Mouse (Mus musculus): Measurements from ENCODE around the gene Col7a1. TPM values are rescaled to one million over a fixed set of nuclear protein-coding genes. Genes with fewer than 3 reads are reported as not detected.

Col7a1 gene
- polyA plus RNA-seq, 1 experiment from 2014 or later = 4.5 TPM

DNA sequence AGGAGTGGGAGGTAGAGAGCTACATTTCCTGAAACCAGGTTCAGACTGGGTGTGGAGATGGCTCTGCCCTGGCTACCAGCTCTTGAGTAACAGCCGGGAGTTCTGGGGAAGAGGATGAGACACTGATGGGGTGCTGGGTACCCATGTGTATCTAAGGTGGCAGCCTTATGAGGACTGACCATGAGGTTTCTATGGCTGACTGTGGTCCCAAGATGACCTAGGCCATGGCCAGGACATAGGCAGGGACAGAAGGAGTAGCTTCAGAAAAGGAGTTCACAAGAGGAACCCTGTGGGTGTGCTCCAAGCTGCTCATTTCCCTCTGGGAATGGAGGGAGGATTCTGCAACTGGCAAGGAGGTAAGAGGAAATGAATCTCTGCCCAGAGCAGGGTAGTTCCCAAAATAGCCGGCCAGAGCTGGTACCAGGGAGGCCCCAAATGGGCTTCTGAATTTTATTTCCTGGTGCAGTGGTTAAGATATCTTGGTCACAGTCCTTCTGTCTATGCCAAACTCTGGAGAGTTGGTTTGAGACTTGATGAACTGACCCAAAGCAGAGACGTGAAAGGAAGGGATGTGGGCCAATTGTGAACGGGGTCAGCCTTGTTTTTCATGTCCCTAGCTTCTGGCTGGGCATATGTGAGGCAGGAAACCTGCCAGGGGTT, 36.5 kb downstream of the Col7a1 start:
- no peak overlapping the region for H3K4me2 ChIP-seq (replicated peaks; ENCODE audit: low read depth, low read length)
- H3K9me3 ChIP-seq (ENCODE audit: control insufficient read depth, low read depth, low read length) = no peaks in the 10 kb centered on the region
- peaks cover 15% of the 10 kb centered on the region for H3K4me1 ChIP-seq (ENCODE audit: control insufficient read depth, insufficient read depth, low read length)
- H3K4me3 ChIP-seq (ENCODE audit: low read depth, low read length) = no peak overlapping the region
- ATAC-seq (ENCODE audit: insufficient number of reproducible peaks, insufficient read depth, low FRiP score, low read depth) = no peak
- H3K27ac ChIP-seq (ENCODE audit: low read length) = peak overlapping the region; percentile 21; the same call in 1 of the 2 replicates
- H3K36me3 ChIP-seq (ENCODE audit: control insufficient read depth, insufficient read depth, low read length) = no peaks in the 10 kb centered on the region
- no peak overlapping the region for H3K9ac ChIP-seq (replicated peaks; ENCODE audit: low read depth, low read length)
- WGBS = 82% methylated on average over 4 of the region's 4 CpGs
- no peaks in the 10 kb centered on the region for H3K27me3 ChIP-seq (ENCODE audit: control insufficient read depth, insufficient read depth, low read length)

DNA sequence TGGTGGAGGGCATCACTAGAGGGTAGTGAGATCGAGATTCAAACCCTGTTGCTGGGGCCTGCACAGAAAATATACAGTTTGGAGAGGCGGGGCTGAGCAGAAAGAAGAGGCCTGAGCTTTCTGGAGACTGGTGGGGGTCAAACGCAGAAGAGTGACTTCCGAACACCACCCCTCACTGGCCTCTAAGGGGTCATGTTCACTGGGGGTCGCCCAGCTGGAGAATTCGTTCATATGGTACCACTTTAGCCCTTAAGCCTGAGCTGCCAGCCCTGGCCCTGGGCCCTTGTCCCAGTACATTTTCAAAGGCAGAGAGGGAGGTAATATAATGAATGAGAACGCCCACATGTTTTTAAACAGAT, 37.1 kb downstream of the Col7a1 start:
- ATAC-seq (ENCODE audit: insufficient number of reproducible peaks, insufficient read depth, low FRiP score, low read depth) = no peak
- Histone ChIP-seq H3K9me3 (ENCODE audit: control insufficient read depth, low read depth, low read length) (no peaks in the 10 kb centered on the region), H3K4me1 (ENCODE audit: control insufficient read depth, insufficient read depth, low read length) (peaks cover 17% of the 10 kb centered on the region), H3K27ac (ENCODE audit: low read length) (peak overlapping the region; percentile 96), H3K4me3 (ENCODE audit: low read depth, low read length) (no peak overlapping the region), H3K9ac (replicated peaks; ENCODE audit: low read depth, low read length) (no peak overlapping the region), H3K36me3 (ENCODE audit: control insufficient read depth, insufficient read depth, low read length) (no peaks in the 10 kb centered on the region), H3K27me3 (ENCODE audit: control insufficient read depth, insufficient read depth, low read length) (no peaks in the 10 kb centered on the region), H3K4me2 (replicated peaks; ENCODE audit: low read depth, low read length) (no peak overlapping the region)
- 64% methylated on average over 7 of the region's 7 CpGs for WGBS

DNA sequence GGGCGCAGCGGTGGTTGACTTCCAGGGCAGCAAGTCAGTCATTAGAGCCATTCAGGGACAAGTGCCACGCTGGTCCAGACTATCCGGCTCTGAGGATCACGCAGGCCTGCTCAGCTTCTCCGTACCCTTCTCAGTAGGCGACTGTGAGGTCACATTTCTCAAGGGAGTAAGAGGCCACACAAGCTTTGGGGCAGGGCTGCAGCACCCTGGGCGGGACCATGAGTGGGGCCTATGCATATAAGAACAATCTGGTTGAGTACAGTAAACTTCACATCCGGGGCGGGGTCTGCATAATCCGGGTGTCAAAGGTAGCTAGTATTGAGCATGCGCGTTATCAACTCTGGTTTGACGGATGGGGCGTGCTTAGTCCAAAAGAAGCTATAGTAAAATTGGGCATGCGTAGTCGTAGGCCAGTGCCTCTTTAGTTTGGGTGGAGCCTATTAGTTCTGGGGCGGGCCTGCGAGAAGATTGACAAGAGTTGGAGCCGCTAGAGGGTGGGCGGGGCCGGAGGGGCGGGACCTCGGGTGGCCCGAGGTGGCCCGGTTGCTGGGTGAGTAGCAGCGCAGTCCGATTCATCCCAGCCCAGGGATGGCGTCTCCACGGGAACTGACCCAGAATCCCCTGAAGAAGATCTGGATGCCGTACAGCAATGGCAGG, 38.2 kb downstream of the Col7a1 start, which contains the start of gene Pfkfb4:
TSS of gene Pfkfb4 (plus strand) at position 351 of the 657 bp plus-strand sequence.
- peak; percentile 95 for ATAC-seq (ENCODE audit: insufficient number of reproducible peaks, insufficient read depth, low FRiP score, low read depth)
- Histone ChIP-seq H3K9ac (replicated peaks; ENCODE audit: low read depth, low read length) (peak within 1 kb of the TSS; percentile 48; the same call in 1 of the 2 replicates), H3K36me3 (ENCODE audit: control insufficient read depth, insufficient read depth, low read length) (no peaks in the 10 kb centered on the region), H3K4me3 (ENCODE audit: low read depth, low read length) (peak within 1 kb of the TSS; percentile 57), H3K27ac (ENCODE audit: low read length) (peak within 1 kb of the TSS; percentile 96), H3K9me3 (ENCODE audit: control insufficient read depth, low read depth, low read length) (no peaks in the 10 kb centered on the region), H3K4me2 (replicated peaks; ENCODE audit: low read depth, low read length) (peak within 1 kb of the TSS; percentile 86), H3K27me3 (ENCODE audit: control insufficient read depth, insufficient read depth, low read length) (no peaks in the 10 kb centered on the region), H3K4me1 (ENCODE audit: control insufficient read depth, insufficient read depth, low read length) (peaks cover 18% of the 10 kb centered on the region)
- WGBS = under 1% methylated on average over 31 of the region's 31 CpGs

DNA sequence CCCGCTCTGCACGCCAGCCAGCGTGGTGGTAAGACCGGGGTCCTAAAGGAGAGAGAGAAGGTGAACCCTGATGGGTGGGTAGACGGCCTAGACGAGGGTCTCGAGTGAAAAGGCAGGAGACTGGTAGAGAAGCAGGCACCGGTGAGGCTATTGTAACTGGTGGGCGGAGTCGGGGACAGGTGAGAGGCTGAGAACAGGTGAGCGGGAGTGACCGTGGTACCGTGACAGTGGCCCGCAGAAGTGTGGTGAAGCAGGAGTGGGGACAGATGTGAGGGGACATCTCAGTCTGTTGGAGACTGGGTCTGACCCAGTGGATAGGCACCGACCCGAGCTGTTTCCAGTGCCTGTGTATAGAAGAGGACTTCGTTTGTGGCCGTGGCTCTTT, 38.7 kb downstream of the Col7a1 start:
- Histone ChIP-seq H3K36me3 (ENCODE audit: control insufficient read depth, insufficient read depth, low read length) (no peaks in the 10 kb centered on the region), H3K4me1 (ENCODE audit: control insufficient read depth, insufficient read depth, low read length) (peaks cover 18% of the 10 kb centered on the region), H3K9ac (replicated peaks; ENCODE audit: low read depth, low read length) (peak overlapping the region; percentile 21; the same call in 1 of the 2 replicates), H3K9me3 (ENCODE audit: control insufficient read depth, low read depth, low read length) (no peaks in the 10 kb centered on the region), H3K4me3 (ENCODE audit: low read depth, low read length) (peak overlapping the region; percentile 57), H3K27me3 (ENCODE audit: control insufficient read depth, insufficient read depth, low read length) (no peaks in the 10 kb centered on the region), H3K27ac (ENCODE audit: low read length) (peak overlapping the region; percentile 27; the same call in 1 of the 2 replicates), H3K4me2 (replicated peaks; ENCODE audit: low read depth, low read length) (peak overlapping the region; percentile 86)
- 11% methylated on average over 18 of the region's 18 CpGs for WGBS
- no peak for ATAC-seq (ENCODE audit: insufficient number of reproducible peaks, insufficient read depth, low FRiP score, low read depth)

DNA sequence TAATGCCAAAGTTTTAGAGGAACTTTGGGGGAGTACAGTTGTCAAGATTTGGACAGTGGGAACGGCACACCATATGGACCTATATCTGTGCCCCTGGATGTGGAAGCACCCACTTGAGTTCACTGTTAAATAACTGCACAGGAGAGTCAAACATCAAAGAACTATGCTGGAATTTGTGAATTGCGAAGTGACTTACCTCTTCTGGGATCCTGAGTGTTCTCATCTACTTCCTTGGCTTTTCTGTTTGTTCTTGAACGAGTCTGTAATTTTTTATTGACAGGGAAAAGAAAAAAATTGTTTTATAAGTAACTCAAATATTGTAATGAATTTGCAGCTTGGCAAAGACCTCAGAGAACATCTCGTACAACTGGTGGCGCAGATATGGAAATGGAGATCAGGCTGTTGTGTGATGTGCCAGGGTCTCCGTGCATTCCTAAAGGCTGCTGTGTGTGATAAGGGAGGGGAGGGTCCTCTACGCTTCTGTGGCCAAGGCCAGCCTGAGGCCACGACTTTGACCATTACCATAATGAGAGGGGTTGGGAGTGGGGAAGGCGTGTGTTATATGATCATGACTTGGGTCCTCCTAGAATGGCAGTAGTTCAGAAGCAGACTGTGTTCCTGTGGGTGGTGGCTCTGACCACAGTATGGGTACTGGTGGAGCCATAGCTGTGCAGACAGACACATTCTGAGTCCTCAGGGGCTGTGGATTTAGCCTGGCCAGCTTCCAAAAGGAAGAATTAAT, 39.4 kb downstream of the Col7a1 start:
- Histone ChIP-seq H3K4me1 (ENCODE audit: control insufficient read depth, insufficient read depth, low read length) (peaks cover 17% of the 10 kb centered on the region), H3K4me2 (replicated peaks; ENCODE audit: low read depth, low read length) (peak overlapping the region; percentile 86), H3K9ac (replicated peaks; ENCODE audit: low read depth, low read length) (0 out of 2 replicates have a peak overlapping the region, but pooled peaks have one; percentile 21), H3K9me3 (ENCODE audit: control insufficient read depth, low read depth, low read length) (no peaks in the 10 kb centered on the region), H3K36me3 (ENCODE audit: control insufficient read depth, insufficient read depth, low read length) (no peaks in the 10 kb centered on the region), H3K4me3 (ENCODE audit: low read depth, low read length) (peak overlapping the region; percentile 57; the same call in 1 of the 2 replicates), H3K27ac (ENCODE audit: low read length) (no peak overlapping the region), H3K27me3 (ENCODE audit: control insufficient read depth, insufficient read depth, low read length) (no peaks in the 10 kb centered on the region)
- WGBS = 78% methylated on average over 9 of the region's 9 CpGs
- ATAC-seq (ENCODE audit: insufficient number of reproducible peaks, insufficient read depth, low FRiP score, low read depth) = no peak

- Histone ChIP-seq H3K27ac (ENCODE audit: low read length) (no peak overlapping the region), H3K4me2 (replicated peaks; ENCODE audit: low read depth, low read length) (no peak overlapping the region), H3K9ac (replicated peaks; ENCODE audit: low read depth, low read length) (no peak overlapping the region), H3K27me3 (ENCODE audit: control insufficient read depth, insufficient read depth, low read length) (no peaks in the 10 kb centered on the region), H3K4me3 (ENCODE audit: low read depth, low read length) (no peak overlapping the region), H3K36me3 (ENCODE audit: control insufficient read depth, insufficient read depth, low read length) (no peaks in the 10 kb centered on the region), H3K4me1 (ENCODE audit: control insufficient read depth, insufficient read depth, low read length) (0 out of 2 replicates have a peak, but pooled peaks cover 3% of the 10 kb centered on the region), H3K9me3 (ENCODE audit: control insufficient read depth, low read depth, low read length) (no peaks in the 10 kb centered on the region)
- ATAC-seq (ENCODE audit: insufficient number of reproducible peaks, insufficient read depth, low FRiP score, low read depth) = no peak
- WGBS = 66% methylated on average over 9 of the region's 9 CpGs
Observed at GRCm38 (mm10) chr9:108996411-108996810, 43.0 kb downstream of the Col7a1 start.

DNA sequence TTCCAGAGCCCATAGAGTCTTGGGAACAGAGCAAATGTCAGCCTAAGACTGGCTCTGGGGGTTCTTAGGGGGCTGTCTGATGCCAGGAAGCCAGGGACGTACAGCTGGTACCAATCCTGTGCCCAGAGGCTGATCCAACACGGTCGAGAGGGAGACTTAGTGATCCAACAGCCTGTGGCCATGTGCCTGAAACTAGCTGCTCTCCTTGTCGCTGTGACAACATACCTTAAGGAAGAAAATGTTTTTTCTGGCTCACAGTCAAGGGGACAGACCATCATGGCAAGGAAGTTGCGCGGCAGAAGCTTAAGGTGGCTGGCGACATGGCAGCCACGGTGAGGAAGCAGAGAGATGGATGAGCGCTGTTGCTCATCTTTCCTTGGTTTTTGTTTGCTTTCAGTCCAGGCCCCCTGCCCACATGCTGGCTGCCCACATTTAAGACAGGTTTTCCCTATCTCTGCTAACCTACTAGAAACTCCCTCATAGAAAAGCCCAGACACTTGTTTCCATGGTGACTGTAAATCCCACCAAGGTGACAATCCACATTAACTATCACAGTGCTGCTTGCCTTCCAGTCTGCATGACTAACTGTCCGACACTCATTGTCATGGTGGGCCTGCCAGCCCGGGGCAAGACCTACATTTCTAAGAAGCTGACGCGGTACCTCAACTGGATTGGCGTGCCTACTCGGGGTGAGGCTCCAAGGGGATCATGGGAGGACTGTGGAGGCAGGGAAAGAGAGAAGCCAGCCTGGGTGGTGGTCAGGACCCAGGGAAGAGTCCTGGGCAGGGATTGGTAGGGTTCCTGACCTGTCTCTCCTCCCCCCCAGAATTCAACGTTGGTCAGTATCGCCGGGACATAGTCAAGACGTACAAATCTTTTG, 45.1 kb downstream of the Col7a1 start:
- H3K9me3 ChIP-seq (ENCODE audit: control insufficient read depth, low read depth, low read length) = no peaks in the 10 kb centered on the region
- H3K4me3 ChIP-seq (ENCODE audit: low read depth, low read length) = no peak overlapping the region
- 0 out of 2 replicates have a peak, but pooled peaks cover 3% of the 10 kb centered on the region for H3K4me1 ChIP-seq (ENCODE audit: control insufficient read depth, insufficient read depth, low read length)
- 80% methylated on average over 19 of the region's 19 CpGs for WGBS
- H3K9ac ChIP-seq (replicated peaks; ENCODE audit: low read depth, low read length) = no peak overlapping the region
- H3K4me2 ChIP-seq (replicated peaks; ENCODE audit: low read depth, low read length) = no peak overlapping the region
- no peak for ATAC-seq (ENCODE audit: insufficient number of reproducible peaks, insufficient read depth, low FRiP score, low read depth)
- H3K36me3 ChIP-seq (ENCODE audit: control insufficient read depth, insufficient read depth, low read length) = no peaks in the 10 kb centered on the region
- no peak overlapping the region for H3K27ac ChIP-seq (ENCODE audit: low read length)
- no peaks in the 10 kb centered on the region for H3K27me3 ChIP-seq (ENCODE audit: control insufficient read depth, insufficient read depth, low read length)

GRCm38 (mm10) chr9:108999167-108999526, 45.8 kb downstream of the Col7a1 start:
- Histone ChIP-seq H3K4me1 (ENCODE audit: control insufficient read depth, insufficient read depth, low read length) (0 out of 2 replicates have a peak, but pooled peaks cover 3% of the 10 kb centered on the region), H3K9ac (replicated peaks; ENCODE audit: low read depth, low read length) (no peak overlapping the region), H3K36me3 (ENCODE audit: control insufficient read depth, insufficient read depth, low read length) (no peaks in the 10 kb centered on the region), H3K27me3 (ENCODE audit: control insufficient read depth, insufficient read depth, low read length) (no peaks in the 10 kb centered on the region), H3K4me2 (replicated peaks; ENCODE audit: low read depth, low read length) (no peak overlapping the region), H3K9me3 (ENCODE audit: control insufficient read depth, low read depth, low read length) (no peaks in the 10 kb centered on the region), H3K27ac (ENCODE audit: low read length) (no peak overlapping the region), H3K4me3 (ENCODE audit: low read depth, low read length) (no peak overlapping the region)
- no peak for ATAC-seq (ENCODE audit: insufficient number of reproducible peaks, insufficient read depth, low FRiP score, low read depth)
- whole genome bisulfite sequencing = 77% methylated on average over 4 of the region's 4 CpGs
